Mouse (Mus musculus) cortical plate, adult 2 months (tissue): ENCODE results near the gene Ahr.

Experiments
- CTCF ChIP-seq: fragments of 200-500 bp; IDR thresholded peaks from 2 replicates; pipeline ENCODE4 v1.5.1; 2011; ENCODE audit warnings: mild to moderate bottlenecking, control low read depth, low read length; ENCODE audit not compliant: insufficient read depth; ENCODE audit errors: extremely low read depth
- POLR2A ChIP-seq: fragments of 200-500 bp; IDR thresholded peaks from 2 replicates; pipeline ENCODE4 v1.6.1; 2011; ENCODE audit warnings: mild to moderate bottlenecking, low read length, control low read depth; ENCODE audit not compliant: insufficient read depth; ENCODE audit errors: extremely low read depth

DNA sequence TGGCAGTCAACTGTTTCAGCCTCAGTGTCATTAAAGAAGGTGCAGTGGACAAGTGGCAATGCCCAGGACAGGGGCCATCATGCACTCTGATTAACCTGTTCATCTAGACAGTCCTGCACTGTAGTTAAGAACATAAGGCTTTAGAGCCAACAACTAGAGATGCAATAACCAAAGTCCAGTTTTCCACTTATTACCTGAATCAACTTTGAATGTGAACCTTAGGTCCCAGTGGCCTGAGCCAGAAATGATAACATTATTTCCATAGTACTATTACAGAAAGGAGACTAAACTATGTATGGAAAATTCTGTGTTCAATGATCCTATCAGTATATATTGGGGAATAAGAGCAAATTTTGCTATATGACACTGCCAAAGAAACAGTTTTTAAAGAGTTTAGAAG is 4.3 kb downstream of the Ahr start:
- no peak for TF ChIP-seq CTCF
- TF ChIP-seq POLR2A, result no peak
